Mouse (Mus musculus): ENCODE data around the gene Ddah1.

GRCm38 (mm10) chr3:145763642-145763972 is 5.1 kb downstream of the Ddah1 start:
- TF ChIP-seq POLR2A (IDR thresholded peaks at IDR 0.05; ENCODE audit: borderline replicate concordance, extremely low read depth, low read depth, low read length) = no peak
- no peak for TF ChIP-seq CTCF (IDR thresholded peaks at IDR 0.05; ENCODE audit: insufficient read depth, low read length)
